Mouse (Mus musculus): ENCODE data around the gene Pcdh10. TPM values are rescaled to one million over a fixed set of nuclear protein-coding genes. Genes with fewer than 3 reads are reported as not detected.
A peak's percentile ranks its signal among the peaks of the same experiment; 100 is the strongest.

Gene Pcdh10
- polyA plus RNA-seq (2015; fragmentation: Nextera tagmentation; extraction: Ambion mirVana), result not detected in 2 replicates

GRCm38 (mm10) chr3:45378145-45378544 lies at the start of gene Pcdh10:
Gene Pcdh10, plus strand, starts transcription at chr3:45378398.
- no peaks in the 10 kb centered on the region for H3K9me3 ChIP-seq (ENCODE audit: low read length)
- peak within 1 kb of the TSS; percentile 71 for H3K4me2 ChIP-seq (ENCODE audit: low read depth, low read length)
- TF ChIP-seq EP300 (IDR thresholded peaks at IDR 0.05; ENCODE audit: low read depth) (no peak), CTCF (IDR thresholded peaks at IDR 0.05; ENCODE audit: low read depth) (no peak)
- no peaks in the 10 kb centered on the region for H3K36me3 ChIP-seq (replicated peaks; ENCODE audit: insufficient read depth, low read length)
- H3K4me3 ChIP-seq (ENCODE audit: low read depth, low read length), result peak within 1 kb of the TSS; percentile 41
- no peak within 1 kb of the TSS for H3K27ac ChIP-seq (ENCODE audit: low read depth)
- DNase-seq (peak; percentile 81), ATAC-seq (peak; percentile 91)
- H3K27me3 ChIP-seq (ENCODE audit: insufficient read depth, low read length), result peaks cover 65% of the 10 kb centered on the region
- under 1% methylated on average over 26 of the region's 26 CpGs for WGBS (ENCODE audit: insufficient replicate concordance)
- peaks cover 10% of the 10 kb centered on the region for H3K4me1 ChIP-seq (ENCODE audit: insufficient read depth)
- no peak within 1 kb of the TSS for H3K9ac ChIP-seq (replicated peaks)

DNA sequence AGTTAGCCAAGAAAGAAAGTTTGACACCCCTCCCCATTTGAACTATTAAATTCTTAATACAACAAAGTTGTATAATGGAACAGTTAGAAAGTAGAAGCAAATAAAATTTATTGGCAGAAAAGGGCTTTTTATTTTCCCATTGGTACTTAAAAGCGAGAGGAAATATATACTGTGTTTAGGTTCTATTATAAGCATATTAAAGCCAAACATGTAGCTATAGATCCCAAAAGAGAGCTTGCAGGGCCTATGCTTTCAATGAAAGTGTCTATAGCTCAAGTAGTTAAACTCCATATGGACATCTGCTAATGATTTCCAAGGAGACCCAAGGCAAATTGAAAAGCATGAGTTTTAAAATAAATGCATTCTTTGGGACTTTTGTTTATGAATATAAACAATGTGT lies 22.3 kb upstream of the Pcdh10 start:
- Histone ChIP-seq H3K4me1 (ENCODE audit: insufficient read depth) (no peaks in the 10 kb centered on the region), H3K4me3 (ENCODE audit: low read depth, low read length) (no peak overlapping the region), H3K27me3 (ENCODE audit: insufficient read depth, low read length) (no peaks in the 10 kb centered on the region), H3K9me3 (ENCODE audit: low read length) (no peaks in the 10 kb centered on the region), H3K4me2 (ENCODE audit: low read depth, low read length) (no peak overlapping the region), H3K36me3 (replicated peaks; ENCODE audit: insufficient read depth, low read length) (no peaks in the 10 kb centered on the region), H3K27ac (ENCODE audit: low read depth) (no peak overlapping the region), H3K9ac (replicated peaks) (no peak overlapping the region)
- 70% methylated on average over 1 of the region's 1 CpGs for WGBS (ENCODE audit: insufficient replicate concordance)
- ATAC-seq, result no peak
- DNase-seq, result no peak
- TF ChIP-seq EP300 (IDR thresholded peaks at IDR 0.05; ENCODE audit: low read depth) (no peak), CTCF (IDR thresholded peaks at IDR 0.05; ENCODE audit: low read depth) (no peak)

DNA sequence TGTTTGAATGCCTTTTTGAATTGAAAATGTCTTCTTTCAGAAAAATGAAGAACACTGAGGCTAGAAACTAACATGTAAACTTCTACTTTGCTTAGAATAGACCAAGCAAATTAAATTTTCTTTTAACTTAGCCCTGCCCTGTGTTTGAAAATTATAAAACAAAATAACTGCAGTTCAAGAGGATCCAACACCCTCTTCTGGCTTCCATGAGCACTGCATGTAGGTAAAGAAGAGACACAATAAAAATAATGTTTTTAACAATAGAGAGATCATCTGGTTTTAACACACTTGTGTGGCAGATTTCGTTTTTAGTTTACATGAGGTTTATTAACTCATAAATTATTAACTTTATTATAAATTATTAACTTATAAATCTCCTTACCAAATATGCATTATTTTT lies 9.2 kb upstream of the Pcdh10 start:
- H3K9ac ChIP-seq (replicated peaks), result no peak overlapping the region
- ATAC-seq (no peak), DNase-seq (no peak)
- no peaks in the 10 kb centered on the region for H3K9me3 ChIP-seq (ENCODE audit: low read length)
- no peak overlapping the region for H3K4me3 ChIP-seq (ENCODE audit: low read depth, low read length)
- WGBS (ENCODE audit: insufficient replicate concordance), result 41% methylated on average over 1 of the region's 1 CpGs
- H3K27me3 ChIP-seq (ENCODE audit: insufficient read depth, low read length), result no peaks in the 10 kb centered on the region
- no peak for TF ChIP-seq EP300 (IDR thresholded peaks at IDR 0.05; ENCODE audit: low read depth)
- no peak for TF ChIP-seq CTCF (IDR thresholded peaks at IDR 0.05; ENCODE audit: low read depth)
- H3K4me2 ChIP-seq (ENCODE audit: low read depth, low read length), result no peak overlapping the region
- no peaks in the 10 kb centered on the region for H3K36me3 ChIP-seq (replicated peaks; ENCODE audit: insufficient read depth, low read length)
- no peaks in the 10 kb centered on the region for H3K4me1 ChIP-seq (ENCODE audit: insufficient read depth)
- H3K27ac ChIP-seq (ENCODE audit: low read depth), result no peak overlapping the region

DNA sequence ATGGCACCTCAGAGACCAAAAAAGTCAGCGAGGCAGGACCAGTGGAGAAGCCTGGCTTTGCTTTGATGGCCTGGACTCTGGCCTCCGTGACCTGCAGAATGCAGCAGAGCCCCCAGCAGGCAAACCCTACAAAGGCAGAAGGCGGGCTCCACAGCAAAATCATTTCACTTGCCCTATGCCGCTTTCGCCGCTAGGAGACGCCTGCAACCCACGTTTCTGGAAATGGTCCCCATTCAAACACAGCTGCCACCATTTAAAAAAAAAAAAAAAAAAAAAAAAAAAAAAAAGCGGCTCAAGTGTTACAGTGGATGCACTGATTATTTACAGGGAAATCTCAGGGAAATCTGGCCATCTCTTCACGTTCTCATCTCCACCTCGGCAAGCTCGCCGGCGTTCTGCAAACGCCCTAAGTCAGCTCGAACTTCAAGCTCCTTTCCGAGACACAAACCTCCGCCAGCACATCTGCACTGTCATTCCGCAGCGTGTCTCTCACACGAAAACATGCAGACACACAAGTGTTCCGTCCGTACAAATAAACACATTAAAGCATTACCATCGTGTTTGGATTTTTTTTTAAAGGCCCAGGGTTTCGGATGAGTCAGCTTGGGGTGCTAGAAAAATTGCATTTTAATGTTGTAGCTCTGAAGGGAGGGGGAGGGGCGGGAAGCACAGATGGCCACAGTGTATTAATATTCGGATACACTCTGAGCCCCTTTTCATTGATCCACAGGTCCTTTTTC lies 2.3 kb upstream of the Pcdh10 start:
- no peak overlapping the region for H3K9ac ChIP-seq (replicated peaks)
- no peaks in the 10 kb centered on the region for H3K9me3 ChIP-seq (ENCODE audit: low read length)
- peak overlapping the region; percentile 41 for H3K4me3 ChIP-seq (ENCODE audit: low read depth, low read length)
- TF ChIP-seq CTCF (IDR thresholded peaks at IDR 0.05; ENCODE audit: low read depth), result peak; percentile 72
- TF ChIP-seq EP300 (IDR thresholded peaks at IDR 0.05; ENCODE audit: low read depth), result no peak
- peak overlapping the region; percentile 71 for H3K4me2 ChIP-seq (ENCODE audit: low read depth, low read length)
- H3K4me1 ChIP-seq (ENCODE audit: insufficient read depth), result peaks cover 10% of the 10 kb centered on the region
- H3K27ac ChIP-seq (ENCODE audit: low read depth), result no peak overlapping the region
- DNase-seq (peak; percentile 61), ATAC-seq (0 out of 2 replicates have a peak, but pooled peaks have one; percentile 9)
- peaks cover 49% of the 10 kb centered on the region for H3K27me3 ChIP-seq (ENCODE audit: insufficient read depth, low read length)
- H3K36me3 ChIP-seq (replicated peaks; ENCODE audit: insufficient read depth, low read length), result no peaks in the 10 kb centered on the region
- WGBS (ENCODE audit: insufficient replicate concordance), result under 1% methylated on average over 27 of the region's 27 CpGs

- H3K9ac ChIP-seq (replicated peaks), result no peak overlapping the region
- DNase-seq, result peak; percentile 16
- no peaks in the 10 kb centered on the region for H3K36me3 ChIP-seq (replicated peaks; ENCODE audit: insufficient read depth, low read length)
- H3K4me3 ChIP-seq (ENCODE audit: low read depth, low read length), result peak overlapping the region; percentile 41
- under 1% methylated on average over 59 of the region's 59 CpGs for WGBS (ENCODE audit: insufficient replicate concordance)
- peaks cover 10% of the 10 kb centered on the region for H3K4me1 ChIP-seq (ENCODE audit: insufficient read depth)
- H3K27ac ChIP-seq (ENCODE audit: low read depth), result no peak overlapping the region
- no peak for TF ChIP-seq CTCF (IDR thresholded peaks at IDR 0.05; ENCODE audit: low read depth)
- no peak for TF ChIP-seq EP300 (IDR thresholded peaks at IDR 0.05; ENCODE audit: low read depth)
- ATAC-seq, result no peak
- H3K9me3 ChIP-seq (ENCODE audit: low read length), result no peaks in the 10 kb centered on the region
- H3K27me3 ChIP-seq (ENCODE audit: insufficient read depth, low read length), result peaks cover 57% of the 10 kb centered on the region
- peak overlapping the region; percentile 71 for H3K4me2 ChIP-seq (ENCODE audit: low read depth, low read length)
Measured at GRCm38 (mm10) chr3:45376501-45377390, 1.5 kb upstream of the Pcdh10 start.

GRCm38 (mm10) chr3:45377391-45377998 lies 703 bp upstream of the Pcdh10 start:
- DNase-seq, result no peak
- Histone ChIP-seq H3K27me3 (ENCODE audit: insufficient read depth, low read length) (peaks cover 62% of the 10 kb centered on the region), H3K36me3 (replicated peaks; ENCODE audit: insufficient read depth, low read length) (no peaks in the 10 kb centered on the region), H3K27ac (ENCODE audit: low read depth) (no peak overlapping the region), H3K4me1 (ENCODE audit: insufficient read depth) (peaks cover 10% of the 10 kb centered on the region), H3K9ac (replicated peaks) (no peak overlapping the region), H3K4me2 (ENCODE audit: low read depth, low read length) (peak overlapping the region; percentile 71), H3K4me3 (ENCODE audit: low read depth, low read length) (peak overlapping the region; percentile 41), H3K9me3 (ENCODE audit: low read length) (no peaks in the 10 kb centered on the region)
- no peak for TF ChIP-seq CTCF (IDR thresholded peaks at IDR 0.05; ENCODE audit: low read depth)
- no peak for TF ChIP-seq EP300 (IDR thresholded peaks at IDR 0.05; ENCODE audit: low read depth)
- WGBS (ENCODE audit: insufficient replicate concordance), result 2% methylated on average over 26 of the region's 26 CpGs
- ATAC-seq, result 0 out of 2 replicates have a peak, but pooled peaks have one; percentile 7

Data from liver, postnatal 0 days (tissue).